Mouse (Mus musculus) gastrocnemius, adult 18-20 months (tissue): ENCODE data around the gene Fam216a. TPM values are rescaled to one million over a fixed set of nuclear protein-coding genes. Genes with fewer than 3 reads are reported as not detected.
"Not testable (repeated sequence)": the region's sequence is repeated elsewhere in the genome, so short reads cannot be mapped to it uniquely, and the experiment has no call there.

Source experiments
- DNase-seq: peaks from one replicate; pipeline ENCODE4 v3.0.0; 2021; ENCODE audit warnings: low spot score
- long read RNA-seq, 2 experiments: library from polyadenylated mRNA; stranded (forward); transcript quantifications; one replicate each; pipeline ENCODE4 v2.0.0; 2021
- total RNA-seq, 2 experiments: library from RNA; stranded (reverse); gene quantifications; 2 replicates each; pipeline ENCODE4 v1.2.3; 2021

Gene Fam216a
- 1 to 10 TPM; 4.5 to 5.4 TPM for total RNA-seq
- long read RNA-seq, experiment 1, partial matches to known transcripts = 3 of 5 reads
- long read RNA-seq, experiment 1, other reads (novel, unspliced or antisense) = 0 of 5 reads
- long read RNA-seq, experiment 2, transcript Fam216a-201 (7 exons, 1,388 nt) = major isoform, 8 of 10 reads
- long read RNA-seq, experiment 2, partial matches to known transcripts = 0 of 10 reads
- long read RNA-seq, experiment 2, other reads (novel, unspliced or antisense) = 2 of 10 reads

GRCm38 (mm10) chr5:122372192-122372769 lies at the start of gene Fam216a:
Gene Fam216a, minus strand, starts transcription at chr5:122372364.
- DNase-seq = peak; percentile 100

GRCm38 (mm10) chr5:122421271-122422068 lies 49.3 kb upstream of the Fam216a start, which contains the start of gene Anapc7:
Gene Anapc7, plus strand, starts transcription at chr5:122421693.
- DNase-seq = no peak

- not testable (repeated sequence) for DNase-seq
Observed at GRCm38 (mm10) chr5:122420676-122421075, 48.5 kb upstream of the Fam216a start.

- no peak for DNase-seq
Observed at GRCm38 (mm10) chr5:122415465-122415864, 43.3 kb upstream of the Fam216a start.

- DNase-seq = no peak
Observed at GRCm38 (mm10) chr5:122414351-122414750, 42.2 kb upstream of the Fam216a start.

GRCm38 (mm10) chr5:122412826-122413225 lies 40.7 kb upstream of the Fam216a start:
- no peak for DNase-seq

- no peak for DNase-seq
Observed at GRCm38 (mm10) chr5:122411892-122412291, 39.7 kb upstream of the Fam216a start.

- DNase-seq = no peak
Observed at GRCm38 (mm10) chr5:122409692-122410645, 37.8 kb upstream of the Fam216a start.

GRCm38 (mm10) chr5:122405537-122405936 lies 33.4 kb upstream of the Fam216a start:
- DNase-seq = no peak

GRCm38 (mm10) chr5:122403362-122403761 lies 31.2 kb upstream of the Fam216a start:
- DNase-seq = no peak

- peak; percentile 56 for DNase-seq
Observed at GRCm38 (mm10) chr5:122402772-122403171, 30.6 kb upstream of the Fam216a start.

GRCm38 (mm10) chr5:122402160-122402559 lies 30.0 kb upstream of the Fam216a start:
- no peak for DNase-seq

GRCm38 (mm10) chr5:122401303-122401640 lies 29.1 kb upstream of the Fam216a start:
- DNase-seq = peak; percentile 82

- peak; percentile 85 for DNase-seq
Observed at GRCm38 (mm10) chr5:122400628-122401302, 28.6 kb upstream of the Fam216a start.

- DNase-seq = no peak
Observed at GRCm38 (mm10) chr5:122399871-122400270, 27.7 kb upstream of the Fam216a start.

GRCm38 (mm10) chr5:122397495-122397894 lies 25.3 kb upstream of the Fam216a start:
- no peak for DNase-seq

GRCm38 (mm10) chr5:122396791-122397190 lies 24.6 kb upstream of the Fam216a start:
- DNase-seq = no peak

- DNase-seq = peak; percentile 72
Observed at GRCm38 (mm10) chr5:122393887-122394286, 21.7 kb upstream of the Fam216a start.

GRCm38 (mm10) chr5:122392227-122393004 lies 20.3 kb upstream of the Fam216a start:
- DNase-seq = no peak

GRCm38 (mm10) chr5:122391786-122392180 lies 19.6 kb upstream of the Fam216a start, which contains the start of gene Arpc3:
Gene Arpc3, plus strand, starts transcription at chr5:122391878.
- peak; percentile 90 for DNase-seq
